In genomic region chr2:174563917-174564316, GRCm38 (mm10) we compare ENCODE assay signal across 14 mouse cellular contexts.
"Had no signal": no experiment of that assay in that cellular context is flagged by ENCODE, and none has a peak within 500 bp of the region (broad histone marks: within the 10 kb centered on the region; RNA-seq: fewer than 3 reads in every experiment).

No protein-coding gene starts in this region.

- H3K9ac ChIP-seq: intestine, embryonic 15.5 days; limb, embryonic 13.5 days; liver, embryonic 12.5 days; lung, embryonic 14.5 days; midbrain, embryonic 13.5 days; neural tube, embryonic 15.5 days had no signal

- H3K36me3 ChIP-seq: intestine, embryonic 15.5 days; limb, embryonic 13.5 days; liver, embryonic 12.5 days; midbrain, embryonic 13.5 days; neural tube, embryonic 15.5 days had no signal

- H3K4me3 ChIP-seq: intestine, embryonic 15.5 days; limb, embryonic 13.5 days; liver, embryonic 12.5 days; midbrain, embryonic 13.5 days; myocyte; neural tube, embryonic 15.5 days had no signal

- DNase-seq: kidney, adult 18-20 months; kidney, postnatal 10 days; left cerebral cortex, postnatal 4 days; lung, embryonic 14.5 days; lung, postnatal 10 days; thymus, adult 2 months; thymus, postnatal 25 days had no signal

- H3K4me1 ChIP-seq: intestine, embryonic 15.5 days had no signal

- ATAC-seq: intestine, embryonic 15.5 days; liver, embryonic 12.5 days; midbrain, embryonic 13.5 days had no signal

- H3K27ac ChIP-seq: intestine, embryonic 15.5 days; limb, embryonic 13.5 days; liver, embryonic 12.5 days; macrophage; midbrain, embryonic 13.5 days; neural tube, embryonic 15.5 days had no signal

- H3K27me3 ChIP-seq: intestine, embryonic 15.5 days; limb, embryonic 13.5 days; liver, embryonic 12.5 days; midbrain, embryonic 13.5 days; neural tube, embryonic 15.5 days had no signal
